Mouse (Mus musculus): ENCODE results near the gene Ptprd.
A peak's percentile ranks its signal among the peaks of the same experiment; 100 is the strongest.

Ptprd gene

DNA sequence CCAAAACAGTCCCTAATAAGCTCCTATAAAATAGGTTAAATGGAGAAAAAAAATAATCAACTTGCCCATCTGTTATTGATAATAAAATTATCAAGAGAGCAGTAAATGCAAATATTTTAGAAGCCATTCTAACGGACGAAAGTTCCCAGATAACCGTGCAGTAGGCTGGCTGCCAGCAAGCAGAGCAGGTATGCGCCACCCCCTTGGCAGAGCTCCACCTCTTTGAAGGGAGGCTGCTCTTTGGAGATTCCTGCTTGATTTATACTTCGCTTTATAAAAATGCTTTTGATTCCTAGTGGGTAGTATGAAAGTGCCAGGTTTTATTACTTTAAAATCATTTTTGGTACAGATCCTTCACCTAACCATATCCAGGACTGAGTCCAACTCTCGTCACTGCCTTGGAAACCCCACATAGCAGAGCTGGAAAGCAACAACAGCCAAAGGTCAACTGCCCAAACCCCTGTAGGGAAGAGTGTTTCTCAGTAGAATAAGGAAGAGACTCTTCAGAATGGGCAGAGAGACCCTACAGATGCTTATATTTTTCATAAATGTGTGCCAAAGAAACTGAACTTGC lies 1770.9 kb downstream of the Ptprd start:
- DNase-seq = peak; percentile 84

DNA sequence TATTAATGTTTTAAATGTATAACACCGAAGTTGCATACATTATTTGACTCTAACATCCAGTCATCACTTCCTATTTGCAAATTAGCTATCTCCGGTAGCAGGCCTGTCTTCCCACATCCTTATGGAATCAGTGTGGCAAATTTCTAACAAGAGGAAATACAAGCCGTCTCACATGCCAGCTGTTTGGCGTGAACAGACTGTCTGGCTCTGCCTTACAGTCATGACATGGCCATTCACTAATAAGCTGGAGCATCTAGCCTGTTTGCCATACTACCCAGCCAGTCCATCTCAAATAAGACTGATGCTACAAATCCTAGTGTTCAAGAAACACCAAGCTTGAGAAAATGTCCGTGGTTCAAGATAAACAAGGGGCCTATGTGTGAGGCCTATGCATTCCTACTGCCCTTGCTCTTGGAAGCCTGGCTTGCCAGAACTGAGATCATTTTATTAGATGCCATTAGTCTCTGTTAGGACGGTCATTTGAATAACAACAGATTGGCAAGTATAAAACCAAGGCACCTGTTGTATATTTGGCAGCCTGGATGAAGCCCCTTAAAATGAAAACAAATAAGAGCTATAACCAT lies 1773.2 kb downstream of the Ptprd start:
- DNase-seq = no peak

DNA sequence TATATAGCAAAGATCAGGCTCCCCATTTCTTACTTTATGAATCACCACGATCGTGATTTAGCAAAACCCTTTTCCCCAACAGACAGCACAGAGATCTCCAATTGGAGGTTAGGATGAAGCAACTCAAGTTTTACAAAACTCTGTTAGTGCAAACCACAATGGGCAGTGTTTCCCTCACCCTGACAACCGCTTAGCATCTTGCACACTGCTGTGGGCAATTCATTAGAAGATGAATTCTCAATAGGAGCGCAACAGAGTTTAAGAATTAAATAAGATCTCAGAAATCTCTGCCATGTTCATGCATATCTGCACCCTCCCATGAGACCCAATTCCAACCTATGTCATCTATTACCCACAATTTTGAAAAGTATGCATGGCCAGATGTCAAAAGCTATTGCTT lies 1773.7 kb downstream of the Ptprd start:
- no peak for DNase-seq

DNA sequence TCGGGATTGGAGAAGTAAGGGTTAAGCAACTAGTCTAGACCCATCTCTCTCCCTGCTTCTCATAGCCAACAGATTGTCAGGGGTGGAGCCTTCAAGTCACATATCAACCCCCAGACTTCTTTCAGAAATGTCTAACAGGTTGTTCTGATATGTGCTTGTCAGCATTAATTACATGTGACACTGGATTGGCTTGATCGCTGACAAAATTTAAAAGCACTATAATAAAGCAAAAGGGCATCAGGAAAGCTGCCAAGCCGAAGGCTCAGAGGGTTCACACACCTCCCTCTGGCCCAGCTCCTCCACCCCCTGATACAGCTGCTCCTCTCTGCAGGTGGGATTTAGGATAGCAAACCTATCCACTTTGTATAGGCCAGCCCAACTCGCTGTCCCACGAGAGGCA lies 1775.8 kb downstream of the Ptprd start:
- DNase-seq = peak; percentile 72

DNA sequence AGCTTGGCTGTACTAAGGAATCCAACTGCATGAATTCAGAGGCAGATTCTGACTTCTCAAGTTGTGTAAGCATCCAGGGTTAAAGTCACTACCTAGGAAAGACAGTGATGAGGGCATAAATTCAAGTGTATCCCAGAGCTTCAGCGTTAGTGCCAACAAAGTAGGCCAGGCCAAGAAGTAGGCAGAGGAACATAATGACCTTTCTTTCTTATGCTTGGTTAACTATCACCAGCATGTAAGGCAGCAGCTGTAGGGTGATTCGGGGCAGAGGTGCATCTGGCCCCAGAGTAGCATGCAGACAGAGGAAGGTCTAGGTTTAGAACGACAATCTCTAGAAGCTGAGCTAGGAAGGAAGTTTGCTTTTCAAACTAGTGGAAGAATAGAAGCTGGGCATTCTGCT lies 1782.0 kb downstream of the Ptprd start:
- peak; percentile 71 for DNase-seq

DNA sequence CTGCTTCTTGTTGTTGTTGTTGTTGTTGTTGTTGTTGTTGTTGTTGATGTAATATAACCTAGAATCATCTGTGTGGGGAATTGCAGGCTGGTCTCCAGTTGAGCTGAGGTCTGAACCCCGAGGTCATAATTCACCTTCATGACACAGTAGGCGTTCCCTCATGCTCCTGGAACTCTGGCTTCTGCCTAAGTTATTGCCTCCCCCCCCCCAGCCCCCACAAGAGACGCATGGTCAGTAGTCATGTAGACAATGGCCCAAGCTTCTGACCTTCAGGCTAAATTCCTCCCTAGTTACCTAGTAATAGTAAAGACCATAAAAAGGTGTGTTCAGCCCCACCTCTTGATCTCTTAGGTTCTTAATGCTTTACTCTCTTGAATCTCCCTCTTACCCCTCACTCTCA lies 1784.7 kb downstream of the Ptprd start:
- peak; percentile 14 for DNase-seq

DNA sequence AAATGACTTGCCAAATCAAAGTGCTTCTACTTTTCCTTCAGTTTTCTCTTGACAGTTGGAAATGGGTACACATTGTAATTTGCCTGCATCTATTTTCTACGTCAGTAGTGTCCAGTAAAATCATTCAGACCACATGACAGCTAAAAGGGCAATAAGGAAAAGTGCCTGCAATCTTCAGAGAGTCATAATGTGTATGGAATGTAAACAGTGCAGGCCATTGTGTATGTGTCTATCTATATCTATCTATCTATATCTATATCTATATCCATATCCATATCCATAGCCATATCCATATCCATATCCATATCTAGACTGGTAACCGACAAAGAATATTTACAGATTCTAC lies 1786.6 kb downstream of the Ptprd start:
- DNase-seq = no peak

DNA sequence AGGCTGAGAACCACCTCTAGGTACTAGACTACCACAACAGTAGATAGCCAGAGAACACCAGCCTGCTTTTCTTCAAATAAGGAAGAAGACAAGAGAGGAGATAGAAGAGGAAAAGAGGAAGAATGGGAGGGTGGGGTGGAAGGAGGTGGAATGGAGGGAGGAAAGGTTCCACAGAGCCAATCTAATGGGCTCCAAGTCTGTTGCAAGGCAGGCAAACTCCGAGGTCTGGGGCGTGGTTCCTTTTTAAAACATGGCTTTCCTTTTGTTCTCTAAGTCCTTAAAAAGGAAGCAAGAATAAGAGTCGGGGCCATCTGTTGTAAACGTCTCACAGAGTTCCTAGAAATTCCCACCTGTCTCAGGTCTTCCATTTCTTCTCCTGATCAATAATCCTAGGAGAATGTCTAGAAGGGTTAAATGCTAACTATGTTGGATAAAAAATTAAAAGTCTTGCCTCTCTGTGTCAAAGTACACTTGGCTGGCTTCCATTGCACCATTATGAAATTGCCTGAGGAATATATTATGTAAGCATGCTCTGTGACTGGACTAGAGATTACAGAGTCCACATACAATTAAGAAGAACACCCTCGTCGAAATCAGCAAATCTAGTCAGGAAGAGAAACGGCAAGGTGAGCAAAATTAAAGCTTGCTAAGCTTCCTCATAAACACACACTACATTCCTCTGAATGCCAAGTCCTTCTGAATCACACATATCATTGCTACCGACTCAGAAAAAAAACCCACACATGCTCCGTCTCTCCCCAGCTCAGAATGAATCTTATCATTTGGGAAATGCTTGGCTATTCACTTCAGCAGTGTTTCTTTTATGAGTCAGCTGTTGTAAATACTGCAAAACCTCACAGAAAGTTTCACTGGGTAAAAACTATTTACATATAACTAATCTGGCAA lies 1787.2 kb downstream of the Ptprd start:
- DNase-seq = peak; percentile 89

DNA sequence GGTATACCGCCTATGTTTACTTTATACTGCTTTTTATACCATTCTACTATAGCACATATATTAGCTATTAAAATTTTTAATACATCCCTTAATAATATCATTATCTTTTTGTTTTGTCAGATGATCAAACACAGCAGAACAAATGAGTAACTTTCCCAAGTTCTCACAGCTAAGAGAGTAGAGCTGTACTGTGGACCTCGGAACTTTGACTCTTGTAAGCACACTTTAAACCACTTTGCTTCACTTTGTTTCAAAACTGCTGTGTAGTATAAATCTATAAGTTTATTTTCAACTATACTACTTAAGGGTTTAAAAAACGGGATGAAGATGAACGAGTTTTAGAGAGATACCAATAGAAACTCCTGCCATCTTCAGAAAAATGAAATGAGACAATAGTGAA lies 1789.6 kb downstream of the Ptprd start:
- DNase-seq = no peak

DNA sequence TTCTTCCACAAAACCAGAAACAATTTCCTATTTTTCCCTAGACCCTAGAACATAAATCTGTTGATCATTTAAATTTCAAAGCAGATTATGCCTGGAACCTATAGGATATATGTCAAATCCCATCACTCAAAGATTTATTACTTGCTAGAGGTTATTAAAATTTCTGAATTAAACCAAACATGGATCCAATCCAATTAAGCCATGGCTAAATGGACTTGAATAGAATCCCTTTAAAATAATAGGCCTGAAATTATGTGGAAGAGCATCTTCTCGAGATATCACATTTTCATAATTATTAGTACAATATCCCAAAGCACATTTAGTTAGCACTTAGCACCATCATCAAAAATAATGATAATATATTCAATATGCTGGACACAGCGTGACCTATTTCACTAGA lies 1792.1 kb downstream of the Ptprd start:
- no peak for DNase-seq

DNA sequence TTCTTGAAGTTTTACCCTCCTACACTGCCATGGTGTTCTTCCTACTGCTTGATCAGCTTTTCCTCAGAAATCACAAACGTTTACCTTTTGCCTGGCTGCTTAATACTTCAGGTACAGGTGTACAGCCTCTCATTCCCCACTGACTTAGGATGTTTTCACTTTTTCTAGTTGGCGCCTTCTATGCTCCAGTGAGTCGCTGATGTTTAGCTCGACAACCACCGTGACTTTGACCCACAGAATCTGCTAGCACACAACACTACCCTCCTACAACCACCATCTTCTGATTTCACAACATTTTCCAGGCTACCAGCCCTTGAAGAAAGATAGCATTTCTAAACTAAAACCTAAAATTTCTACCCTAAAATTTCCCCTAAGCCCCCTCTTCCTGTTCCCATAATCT lies 1794.1 kb downstream of the Ptprd start:
- DNase-seq = no peak

DNA sequence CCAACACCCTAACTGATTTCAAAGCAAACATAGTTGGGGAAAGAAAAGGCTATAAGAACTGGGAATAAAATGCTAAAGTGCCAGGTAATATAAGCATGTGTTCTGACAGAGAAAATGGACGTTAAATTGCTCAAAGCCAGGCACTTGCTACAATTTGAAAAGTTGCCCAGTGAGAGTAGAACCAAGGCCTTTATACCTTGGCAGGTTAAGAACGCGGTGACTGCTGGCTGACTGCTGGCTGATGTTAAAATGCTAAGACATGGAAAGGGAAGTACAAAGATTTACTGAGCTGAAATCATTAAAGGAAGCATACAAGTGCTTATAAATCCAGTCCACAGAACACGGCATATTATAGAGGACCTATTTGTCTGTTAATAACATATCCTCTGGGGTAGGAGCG lies 1796.1 kb downstream of the Ptprd start:
- peak; percentile 12 for DNase-seq

DNA sequence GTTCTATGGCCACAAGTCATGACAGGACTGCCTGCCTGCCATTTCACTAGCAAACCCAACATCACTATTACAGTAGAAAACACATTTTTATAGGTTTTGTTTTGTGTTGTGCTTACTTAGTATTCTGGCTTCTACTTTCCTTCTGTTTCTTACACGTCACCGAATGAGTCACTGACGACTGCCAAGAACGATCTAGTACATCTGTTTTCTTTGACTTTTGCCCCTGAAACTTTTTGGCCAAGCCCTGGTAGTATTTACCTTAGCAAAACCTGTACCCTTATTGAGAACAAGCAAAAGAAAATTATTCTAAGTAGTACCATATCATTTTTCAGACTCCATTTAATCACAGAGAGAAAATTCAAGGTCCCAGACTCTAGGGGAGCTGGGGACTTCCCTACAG lies 1797.2 kb downstream of the Ptprd start:
- DNase-seq = no peak

DNA sequence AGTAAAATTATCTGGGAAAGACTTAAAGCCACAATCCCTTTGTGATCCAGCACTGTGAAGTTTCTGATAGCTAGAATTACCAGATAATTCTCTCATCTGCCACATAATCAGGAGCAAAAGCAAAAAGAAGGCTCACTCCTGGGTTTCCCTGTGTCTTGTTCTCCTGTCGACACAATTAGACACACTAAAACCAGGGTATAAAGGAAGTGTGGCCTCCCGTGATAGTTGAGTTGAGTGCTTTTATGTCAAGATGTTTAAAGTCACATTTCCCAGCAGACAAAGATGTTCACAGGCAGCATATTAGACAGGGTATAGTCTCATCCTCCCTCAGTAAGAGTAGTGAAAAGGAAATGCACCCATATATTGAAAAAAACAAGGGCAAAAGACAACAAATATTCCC lies 1801.7 kb downstream of the Ptprd start:
- DNase-seq = no peak

DNA sequence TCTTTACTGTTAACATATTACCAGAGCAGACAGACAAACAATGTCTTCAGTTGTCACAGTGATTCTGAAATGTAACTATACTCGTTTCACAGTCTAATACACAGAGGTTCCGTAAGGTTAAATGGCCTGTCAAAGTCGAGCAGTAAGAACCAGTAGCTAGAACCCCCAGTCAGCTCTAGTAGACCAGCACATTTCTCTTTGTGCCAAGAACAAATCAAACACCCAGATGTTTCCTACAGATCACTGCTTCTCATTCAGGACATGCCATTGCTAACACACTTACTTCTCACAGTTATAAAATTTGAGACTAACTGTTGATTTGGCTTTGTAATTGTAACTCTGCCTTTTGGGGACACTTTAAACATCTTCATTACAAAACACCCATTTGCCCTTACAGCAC lies 1802.6 kb downstream of the Ptprd start:
- no peak for DNase-seq

DNA sequence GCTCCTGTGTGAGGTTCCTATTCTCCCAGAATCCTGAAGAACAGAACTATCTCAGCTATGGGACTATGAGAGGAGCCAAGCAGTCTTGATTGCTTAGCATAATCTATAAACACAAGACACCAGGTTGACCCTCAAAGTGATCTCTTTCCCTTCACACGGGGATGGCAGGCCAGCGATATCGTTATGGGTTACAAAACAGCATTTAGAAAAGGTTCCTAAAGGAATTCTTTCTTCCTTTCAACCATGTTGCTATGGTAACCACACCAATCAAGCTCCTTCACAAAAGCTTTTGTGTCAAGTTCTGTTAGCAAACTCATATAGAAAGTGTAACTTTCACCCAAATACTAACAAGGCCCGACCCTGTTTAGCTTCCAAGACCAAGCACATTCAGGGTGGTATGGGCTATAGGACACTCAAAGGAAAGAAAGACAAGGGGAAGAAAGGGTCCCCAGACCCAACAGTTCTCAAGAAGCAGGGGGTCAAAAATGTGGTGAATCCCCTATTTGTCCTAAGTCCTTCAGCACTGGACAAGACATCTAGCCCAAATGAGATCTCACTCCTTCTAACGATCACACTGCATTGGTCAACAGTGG lies 1805.8 kb downstream of the Ptprd start:
- no peak for DNase-seq

DNA sequence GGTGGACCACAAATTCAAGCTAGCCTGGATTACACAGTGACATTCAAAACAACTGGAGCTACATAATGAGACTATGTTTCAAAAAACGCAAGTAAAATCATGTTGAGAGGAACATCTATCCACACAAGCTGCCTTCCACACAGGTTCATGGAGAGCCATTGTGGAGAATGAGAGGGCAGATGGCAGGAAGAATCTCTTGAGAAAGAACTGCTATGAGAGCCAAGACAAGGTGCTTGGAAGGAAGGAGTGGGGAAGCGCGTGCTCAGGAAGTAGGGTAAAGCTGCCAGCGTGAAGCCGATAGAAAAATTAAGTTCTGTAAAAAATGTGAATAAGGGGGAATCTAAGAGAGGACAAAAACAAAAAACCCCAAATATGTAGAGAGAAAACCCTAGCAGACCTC lies 1808.5 kb downstream of the Ptprd start:
- DNase-seq = no peak

DNA sequence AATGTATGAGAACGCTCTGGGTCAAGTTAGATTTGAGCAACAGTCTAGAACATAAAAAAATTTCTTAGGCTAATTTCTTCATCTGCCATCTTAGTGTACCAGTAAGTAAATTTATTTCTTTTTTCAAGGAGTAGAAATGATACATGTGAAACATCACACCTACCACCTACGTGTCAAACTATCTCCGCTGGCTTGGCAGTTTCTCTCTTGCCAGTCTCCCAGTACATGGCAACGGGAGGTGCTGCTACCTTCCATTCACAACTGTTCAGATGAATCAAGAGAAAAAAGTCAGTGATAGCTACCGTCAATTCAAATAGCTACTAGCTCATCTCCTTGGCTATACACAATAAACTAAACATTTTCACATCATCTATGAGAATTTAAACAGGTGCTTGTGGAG lies 1823.9 kb downstream of the Ptprd start:
- no peak for DNase-seq

DNA sequence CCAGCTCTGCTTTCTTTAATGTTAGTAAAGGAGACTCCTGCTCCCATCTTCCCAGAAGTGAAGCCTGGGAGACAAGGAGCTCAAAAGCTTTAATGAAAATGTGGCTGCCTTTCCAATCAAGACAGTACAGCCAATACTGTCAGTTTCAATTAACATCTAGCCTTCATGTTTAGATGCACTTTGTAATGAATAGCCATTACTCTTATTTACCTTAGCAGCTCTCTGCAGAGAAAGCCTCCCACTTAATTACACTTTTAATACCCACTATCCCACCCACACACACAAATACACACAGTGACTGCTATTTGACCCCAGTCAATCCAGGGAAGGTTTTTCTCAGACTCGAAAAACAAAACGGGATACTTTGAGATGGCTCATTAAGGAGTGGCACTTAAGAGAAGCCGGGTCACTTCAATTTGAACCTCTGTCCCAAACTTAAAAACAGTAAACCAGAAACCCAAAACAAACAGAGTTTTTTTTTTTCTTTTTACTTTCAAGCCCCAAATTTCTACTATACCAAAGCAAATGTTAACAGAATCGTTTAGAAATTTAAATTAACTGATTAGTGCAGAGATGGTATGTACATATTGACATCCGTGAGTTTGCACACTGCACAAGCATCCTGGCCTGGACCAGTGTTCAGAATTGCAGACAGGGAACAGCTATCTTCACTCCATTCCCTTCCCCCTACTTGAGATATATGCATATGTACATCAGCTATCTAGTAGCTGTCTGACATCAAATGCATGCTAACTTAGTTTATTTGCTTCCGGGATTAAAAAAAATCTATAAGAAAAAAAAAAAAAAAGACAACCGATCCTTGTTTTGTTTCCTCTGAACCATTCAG lies 1824.6 kb downstream of the Ptprd start:
- no peak for DNase-seq

DNA sequence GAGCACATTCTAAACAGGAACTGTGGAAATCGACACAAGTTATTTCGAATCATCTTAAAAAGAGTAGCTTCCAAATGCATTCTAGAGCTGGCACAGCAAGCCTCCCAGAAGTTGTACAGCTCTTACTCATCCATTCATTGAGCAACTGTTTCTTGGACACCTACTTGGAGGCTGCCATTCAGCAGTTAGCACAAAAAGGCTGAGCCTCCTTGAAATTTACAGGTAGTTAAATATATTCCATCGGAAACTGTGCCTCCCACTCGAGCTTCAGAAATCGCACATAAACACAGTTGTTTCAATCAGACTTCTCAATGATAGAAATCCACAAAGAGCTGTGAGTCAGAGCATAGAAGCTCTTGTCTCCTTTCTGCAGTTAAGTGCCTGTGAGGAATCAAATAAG lies 1825.9 kb downstream of the Ptprd start:
- no peak for DNase-seq

DNA sequence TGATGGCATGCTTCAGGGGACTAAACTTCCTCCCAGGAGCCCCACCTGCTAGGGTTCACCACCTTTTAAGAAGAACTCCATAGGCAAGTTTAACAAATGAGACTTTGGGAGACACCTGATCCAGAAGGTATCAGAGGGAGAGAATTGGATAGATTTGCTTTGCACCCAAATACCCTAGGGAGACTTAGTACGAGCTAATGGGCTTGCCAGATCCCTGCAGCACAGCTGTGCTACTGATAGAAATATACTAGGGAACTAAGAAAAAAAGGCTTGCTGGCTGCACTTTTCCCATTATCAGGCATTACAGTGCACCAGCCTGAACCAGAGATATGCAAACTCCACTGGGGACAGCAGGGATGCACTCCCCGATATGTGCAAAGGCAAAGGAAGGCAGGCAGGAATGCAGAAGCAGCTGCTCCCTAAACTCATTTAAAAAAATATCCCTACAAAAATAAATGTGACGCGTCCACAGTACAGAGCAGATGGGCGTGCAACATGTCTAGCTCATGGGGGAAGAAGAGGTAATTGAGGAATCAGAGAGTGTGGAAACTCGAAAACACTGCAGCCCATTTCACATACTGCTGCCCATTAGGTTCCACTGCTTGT lies 1831.3 kb downstream of the Ptprd start:
- no peak for DNase-seq

DNA sequence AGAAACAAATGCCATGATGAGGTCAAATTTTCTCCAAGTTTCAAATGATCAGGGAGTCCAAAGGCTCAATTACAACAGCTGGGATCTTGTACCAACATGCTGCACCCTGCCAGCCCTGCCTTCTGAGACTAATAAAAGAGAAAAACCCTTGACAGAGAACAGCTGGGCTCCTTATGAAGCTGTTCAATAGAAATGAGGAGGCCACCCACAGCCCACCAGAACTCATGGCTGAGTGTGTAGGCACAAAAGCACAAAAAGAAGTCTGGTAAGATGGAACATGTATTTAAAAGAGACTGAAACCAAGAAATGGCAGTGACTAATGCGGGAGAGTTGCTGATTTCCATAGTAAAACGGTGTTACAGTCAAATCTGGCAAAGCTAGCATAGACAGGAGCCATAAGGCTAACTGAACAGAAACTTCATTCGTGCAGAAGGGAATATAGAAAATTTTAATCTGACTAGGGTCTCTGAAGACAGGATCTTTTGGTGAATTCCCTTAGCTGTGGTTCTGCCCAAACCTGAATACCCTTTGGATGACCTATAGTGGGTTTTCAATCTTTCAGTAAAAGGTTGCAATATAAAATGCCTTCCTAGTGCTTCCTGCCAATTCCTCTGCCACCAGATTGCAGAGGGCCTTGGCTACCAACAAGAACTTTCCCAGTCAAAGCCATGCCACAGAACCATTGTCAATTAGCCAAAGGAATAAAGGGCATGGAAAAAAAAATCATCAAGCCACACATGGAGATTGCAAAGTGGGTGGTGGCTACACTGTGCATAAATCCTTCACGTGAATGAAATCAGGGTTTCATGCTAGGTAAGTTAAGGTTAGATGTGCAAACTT lies 1841.5 kb downstream of the Ptprd start:
- DNase-seq = peak; percentile 37

All from kidney, postnatal 14 days (tissue).